Mouse (Mus musculus): ENCODE data around the gene Znhit2.

DNA sequence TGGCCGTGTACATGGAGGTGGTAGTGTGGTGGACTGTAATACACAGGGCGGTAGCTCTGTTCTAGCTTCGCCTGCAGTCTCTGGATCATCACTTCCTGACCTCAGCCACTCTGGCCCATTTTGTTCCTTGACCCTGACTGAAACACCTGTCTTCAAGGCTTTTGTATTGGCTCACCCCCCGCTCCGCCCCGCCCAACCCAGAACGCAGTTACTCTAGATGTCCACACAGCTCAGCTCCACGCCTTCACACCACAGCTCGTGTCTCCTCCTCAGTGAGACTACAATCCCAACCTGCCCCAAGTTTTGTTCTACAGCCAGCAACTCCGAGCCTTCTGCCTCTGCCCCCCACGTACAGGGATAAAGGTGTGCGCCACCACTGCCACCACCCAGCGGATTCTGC lies 27.8 kb downstream of the Znhit2 start:
- TF ChIP-seq POLR2A (IDR thresholded peaks at IDR 0.05; ENCODE audit: borderline replicate concordance, extremely low read depth, insufficient read depth, insufficient read length, poor library complexity, severe bottlenecking): no peak
- no peak for TF ChIP-seq CTCF (IDR thresholded peaks at IDR 0.05; ENCODE audit: borderline replicate concordance, extremely low read depth, insufficient read depth, insufficient read length)

Measured in brain, embryonic 14.5 days (tissue).